Mouse (Mus musculus) forebrain, postnatal 0 days (tissue): Measurements from ENCODE around the gene Acod1. TPM values are rescaled to one million over a fixed set of nuclear protein-coding genes. Genes with fewer than 3 reads are reported as not detected.
A peak's percentile ranks its signal among the peaks of the same experiment; 100 is the strongest.

Experiments used
- ATAC-seq: fragments of 200-750 bp; cut with Nextera tagmentation; 2 replicates; pipeline ENCODE4 v1.8.0; 2017; ENCODE audit warnings: mild to moderate bottlenecking, moderate library complexity
- DNase-seq: peaks from one replicate; pipeline ENCODE4 v3.0.0-alpha.2; 2015
- H3K27ac ChIP-seq: fragments of 300-500 bp; sonication (generic); 2 replicates; pipeline ENCODE4 v1.5.1; 2014; ENCODE audit warnings: low read depth, mild to moderate bottlenecking, antibody characterized with exemption, low read length, moderate library complexity, mixed read lengths
- H3K27me3 ChIP-seq: fragments of 300-500 bp; sonication (generic); 2 replicates; pipeline ENCODE4 v1.6.1; 2014; ENCODE audit warnings: mild to moderate bottlenecking, low read length, mixed read lengths; ENCODE audit not compliant: insufficient read depth
- H3K36me3 ChIP-seq: fragments of 300-500 bp; sonication (generic); 2 replicates; pipeline ENCODE4 v1.6.1; 2014; ENCODE audit warnings: mild to moderate bottlenecking, moderate library complexity; ENCODE audit not compliant: insufficient read depth
- H3K4me1 ChIP-seq: fragments of 300-500 bp; sonication (generic); 2 replicates; pipeline ENCODE4 v1.6.1; 2014; ENCODE audit warnings: antibody characterized with exemption; ENCODE audit not compliant: insufficient read depth
- H3K4me2 ChIP-seq: fragments of 300-500 bp; sonication (generic); 2 replicates; pipeline ENCODE4 v1.6.1; 2014; ENCODE audit warnings: low read depth, mild to moderate bottlenecking, moderate library complexity
- H3K4me3 ChIP-seq: fragments of 300-500 bp; sonication (generic); 2 replicates; pipeline ENCODE4 v1.5.1; 2014; ENCODE audit warnings: low read depth, low read length, mixed read lengths
- H3K9ac ChIP-seq: fragments of 300-500 bp; sonication (generic); 2 replicates; pipeline ENCODE4 v1.6.1; 2014; ENCODE audit warnings: mild to moderate bottlenecking
- H3K9me3 ChIP-seq: fragments of 300-500 bp; sonication (generic); 2 replicates; pipeline ENCODE4 v1.6.1; 2016; ENCODE audit warnings: low read length
- CTCF ChIP-seq: sonication (generic); IDR thresholded peaks from 2 replicates; pipeline ENCODE4 v1.5.1; 2016; ENCODE audit warnings: antibody characterized with exemption, control low read depth, low read depth
- WGBS: fragments of 180-500 bp; shearing (Covaris S2); extraction: QIAGEN DNeasy Blood & Tissue Kit; methylation state at CpG from one replicate; pipeline ENCODE4 v1.1.7; 2014; 5-methylcytosine and 5-hydroxymethylcytosine counted together
- polyA plus RNA-seq: library from polyadenylated mRNA; unstranded; fragments of >200 nt; fragmentation: Nextera tagmentation; extraction: Ambion mirVana; gene quantifications from 2 replicates; pipeline ENCODE4 v1.2.1, GENCODE M21; 2015
- total RNA-seq: library from RNA; depleted of rRNA; stranded (reverse); fragments of >200 nt; gene quantifications from 2 replicates; pipeline ENCODE4 v1.2.3, GENCODE M21; 2014

Acod1 gene
- total and polyA plus RNA-seq, 2 experiments from 2014 or later, result not detected

GRCm38 (mm10) chr14:103085840-103086533 is 39.2 kb downstream of the Acod1 start:
- whole genome bisulfite sequencing, result 74% methylated on average over 1 of the region's 1 CpGs
- TF ChIP-seq CTCF, result no peak
- ATAC-seq, result no peak
- peaks cover 53% of the 10 kb centered on the region for H3K36me3 ChIP-seq
- DNase-seq, result no peak
- H3K4me1 ChIP-seq, result no peaks in the 10 kb centered on the region
- no peak overlapping the region for H3K9ac ChIP-seq
- no peaks in the 10 kb centered on the region for H3K9me3 ChIP-seq
- H3K27ac ChIP-seq, result no peak overlapping the region
- no peak overlapping the region for H3K4me3 ChIP-seq
- no peak overlapping the region for H3K4me2 ChIP-seq
- no peaks in the 10 kb centered on the region for H3K27me3 ChIP-seq

DNA sequence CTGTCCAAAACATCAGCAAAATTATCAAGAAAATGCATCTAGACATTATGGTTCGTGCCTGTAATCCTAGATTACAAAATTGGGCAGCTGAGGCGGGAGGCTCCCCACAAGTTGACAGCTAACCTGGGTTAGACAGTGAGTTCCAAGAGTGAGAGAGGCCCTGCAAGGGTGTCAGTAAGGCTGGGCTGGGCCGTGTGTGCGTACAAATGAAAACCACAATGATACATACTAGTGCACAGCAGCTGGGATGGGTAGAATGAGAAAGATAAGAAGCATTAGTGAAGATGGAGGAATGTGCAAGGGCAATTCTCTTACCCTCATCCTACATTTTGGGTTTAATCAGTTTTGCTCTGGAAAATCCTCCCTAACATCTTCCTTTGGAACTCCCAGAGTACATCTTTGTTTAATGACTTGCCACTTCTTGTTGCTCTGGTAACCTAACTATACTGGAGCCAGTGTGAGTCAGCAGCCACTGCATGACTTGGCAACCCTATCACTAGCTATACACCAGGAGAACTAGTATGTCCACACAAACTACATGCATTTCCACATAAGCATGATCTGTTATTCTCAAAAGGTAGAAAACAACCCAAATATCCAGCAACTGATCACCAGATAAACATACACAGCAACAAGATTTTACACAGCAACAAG is 40.0 kb downstream of the Acod1 start:
- ATAC-seq (no peak), DNase-seq (no peak)
- no peaks in the 10 kb centered on the region for H3K9me3 ChIP-seq
- 93% methylated on average over 4 of the region's 4 CpGs for WGBS
- no peaks in the 10 kb centered on the region for H3K4me1 ChIP-seq
- H3K4me3 ChIP-seq, result no peak overlapping the region
- peaks cover 60% of the 10 kb centered on the region for H3K36me3 ChIP-seq
- TF ChIP-seq CTCF, result no peak
- H3K9ac ChIP-seq, result no peak overlapping the region
- no peak overlapping the region for H3K4me2 ChIP-seq
- no peaks in the 10 kb centered on the region for H3K27me3 ChIP-seq
- H3K27ac ChIP-seq, result no peak overlapping the region

DNA sequence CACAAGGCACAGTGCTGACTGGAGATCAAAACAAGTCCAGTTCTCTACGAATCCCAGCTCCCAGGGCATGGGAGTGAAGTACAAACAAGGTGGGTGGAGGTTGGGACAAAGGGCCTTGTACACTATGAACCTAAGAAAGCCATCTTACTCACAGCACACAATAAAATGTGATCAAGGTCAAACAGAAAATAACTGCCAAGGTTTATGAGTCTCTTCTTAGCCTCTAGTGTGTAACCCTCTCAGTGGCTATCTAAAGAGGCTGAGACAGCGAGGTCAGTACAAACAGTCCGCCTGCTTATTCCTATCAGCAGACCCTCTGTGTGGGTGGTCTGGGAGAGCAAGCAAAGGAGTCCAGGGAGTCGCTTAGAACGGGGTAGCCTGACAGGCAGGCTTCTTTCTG is 41.1 kb downstream of the Acod1 start:
- DNase-seq (no peak), ATAC-seq (no peak)
- Histone ChIP-seq H3K9me3 (no peaks in the 10 kb centered on the region), H3K27me3 (no peaks in the 10 kb centered on the region), H3K27ac (no peak overlapping the region), H3K4me1 (no peaks in the 10 kb centered on the region), H3K4me3 (no peak overlapping the region), H3K4me2 (no peak overlapping the region), H3K9ac (no peak overlapping the region), H3K36me3 (peaks cover 59% of the 10 kb centered on the region)
- WGBS, result 93% methylated on average over 5 of the region's 5 CpGs
- no peak for TF ChIP-seq CTCF

- no peak overlapping the region for H3K4me3 ChIP-seq
- ATAC-seq (no peak), DNase-seq (peak; percentile 51)
- 66% methylated on average over 6 of the region's 6 CpGs for WGBS
- H3K36me3 ChIP-seq, result peaks cover 58% of the 10 kb centered on the region
- no peak overlapping the region for H3K9ac ChIP-seq
- no peak overlapping the region for H3K4me2 ChIP-seq
- peak; percentile 75 for TF ChIP-seq CTCF
- H3K27ac ChIP-seq, result no peak overlapping the region
- H3K27me3 ChIP-seq, result no peaks in the 10 kb centered on the region
- no peaks in the 10 kb centered on the region for H3K9me3 ChIP-seq
- no peaks in the 10 kb centered on the region for H3K4me1 ChIP-seq
Measured at GRCm38 (mm10) chr14:103088624-103089023, 41.8 kb downstream of the Acod1 start.

DNA sequence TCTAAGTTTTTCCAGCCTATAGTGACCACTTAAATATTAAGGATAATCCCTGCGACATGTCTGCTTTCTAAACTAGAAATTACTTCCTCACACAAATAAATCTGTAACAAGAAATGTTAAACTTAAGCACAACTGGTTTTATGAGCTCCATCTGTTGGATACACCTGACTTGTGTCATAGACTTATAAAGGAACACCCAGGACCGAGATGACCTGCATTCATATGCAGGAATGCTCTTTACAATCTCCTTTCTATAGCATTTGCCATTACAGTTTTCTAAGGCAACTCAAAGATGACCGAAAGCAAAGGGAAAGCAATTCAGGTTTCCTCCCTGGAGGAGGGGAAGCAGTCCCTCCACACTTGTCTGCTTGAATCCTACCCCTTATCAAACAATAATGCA is 46.5 kb downstream of the Acod1 start:
- no peak for DNase-seq
- peaks cover 33% of the 10 kb centered on the region for H3K36me3 ChIP-seq

DNA sequence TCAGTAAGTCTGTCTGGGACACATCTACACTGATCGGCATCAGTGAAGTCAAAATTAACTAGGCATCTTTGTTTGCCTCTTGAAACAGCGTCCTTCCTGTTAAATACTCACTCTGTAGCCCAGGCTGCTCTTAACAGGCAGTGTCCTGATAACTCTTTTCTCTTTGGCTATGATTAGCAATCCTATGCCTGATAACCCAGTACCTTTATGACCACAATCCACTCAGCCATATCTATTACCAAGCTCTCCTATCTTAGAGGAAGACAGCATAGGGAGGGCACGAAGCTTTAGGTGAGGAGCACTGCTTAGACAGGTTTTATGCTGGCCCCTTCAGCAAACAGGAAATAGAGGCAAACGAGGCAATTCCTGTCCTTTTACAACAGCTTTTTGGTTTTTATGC is 46.9 kb downstream of the Acod1 start:
- Histone ChIP-seq H3K36me3 (peaks cover 29% of the 10 kb centered on the region), H3K4me3 (no peak overlapping the region), H3K27me3 (no peaks in the 10 kb centered on the region), H3K27ac (no peak overlapping the region), H3K9me3 (no peaks in the 10 kb centered on the region), H3K4me1 (peaks cover 19% of the 10 kb centered on the region), H3K9ac (no peak overlapping the region), H3K4me2 (no peak overlapping the region)
- TF ChIP-seq CTCF, result no peak
- WGBS, result 87% methylated on average over 4 of the region's 4 CpGs
- DNase-seq (no peak), ATAC-seq (no peak)

More for the DNA sequence above, 46.5 kb downstream of the Acod1 start:
- Histone ChIP-seq H3K4me3 (no peak overlapping the region), H3K27me3 (no peaks in the 10 kb centered on the region), H3K4me2 (no peak overlapping the region), H3K9me3 (no peaks in the 10 kb centered on the region), H3K27ac (no peak overlapping the region), H3K9ac (no peak overlapping the region), H3K4me1 (peaks cover 19% of the 10 kb centered on the region)
- ATAC-seq, result no peak
- 85% methylated on average over 3 of the region's 3 CpGs for WGBS
- TF ChIP-seq CTCF, result no peak

GRCm38 (mm10) chr14:103095036-103095435 is 48.3 kb downstream of the Acod1 start:
- Histone ChIP-seq H3K9me3 (no peaks in the 10 kb centered on the region), H3K4me2 (no peak overlapping the region), H3K9ac (no peak overlapping the region), H3K4me3 (no peak overlapping the region), H3K4me1 (peaks cover 19% of the 10 kb centered on the region), H3K36me3 (peaks cover 22% of the 10 kb centered on the region), H3K27ac (no peak overlapping the region), H3K27me3 (no peaks in the 10 kb centered on the region)
- ATAC-seq (no peak), DNase-seq (no peak)
- 87% methylated on average over 8 of the region's 8 CpGs for WGBS
- no peak for TF ChIP-seq CTCF
